Mouse (Mus musculus): ENCODE data around the gene Atg16l2.

- no peak for TF ChIP-seq CTCF (IDR thresholded peaks at IDR 0.05; ENCODE audit: control insufficient read depth, insufficient read depth, insufficient read length)
- TF ChIP-seq MAX (IDR thresholded peaks at IDR 0.05): no peak
- no peak for TF ChIP-seq MYOG (IDR thresholded peaks at IDR 0.05; ENCODE audit: control insufficient read depth, extremely low read depth, insufficient read length)
- no peak for TF ChIP-seq FOSL1 (IDR thresholded peaks at IDR 0.05; ENCODE audit: insufficient read depth, low read length, poor library complexity, severe bottlenecking)
- no peak for TF ChIP-seq USF1 (IDR thresholded peaks at IDR 0.05; ENCODE audit: low read depth)
Observed at GRCm38 (mm10) chr7:101349861-101350260, 47.8 kb upstream of the Atg16l2 start.

Measured in C2C12 (cell line).